Mouse (Mus musculus) large intestine, adult 2 months (tissue): ENCODE results near the gene Bdh1. TPM values are rescaled to one million over a fixed set of nuclear protein-coding genes. Genes with fewer than 3 reads are reported as not detected.
A peak's percentile ranks its signal among the peaks of the same experiment; 100 is the strongest.

Experiments used
- DNase-seq: peaks from one replicate; pipeline ENCODE4 v3.0.0-alpha.2; 2012; ENCODE audit warnings: low read depth, low spot score
- WGBS: fragments of 180-500 bp; shearing (Covaris S2); methylation state at CpG from one replicate; pipeline ENCODE4 v1.1.7; 2018; 5-methylcytosine and 5-hydroxymethylcytosine counted together
- polyA plus RNA-seq: library from polyadenylated mRNA; depleted of rRNA; stranded (reverse); fragments of >200 nt; gene quantifications from 2 replicates; pipeline ENCODE4 v1.2.3, GENCODE M21; 2012

The Bdh1 gene
- polyA plus RNA-seq, 1 experiment: 156 TPM

DNA sequence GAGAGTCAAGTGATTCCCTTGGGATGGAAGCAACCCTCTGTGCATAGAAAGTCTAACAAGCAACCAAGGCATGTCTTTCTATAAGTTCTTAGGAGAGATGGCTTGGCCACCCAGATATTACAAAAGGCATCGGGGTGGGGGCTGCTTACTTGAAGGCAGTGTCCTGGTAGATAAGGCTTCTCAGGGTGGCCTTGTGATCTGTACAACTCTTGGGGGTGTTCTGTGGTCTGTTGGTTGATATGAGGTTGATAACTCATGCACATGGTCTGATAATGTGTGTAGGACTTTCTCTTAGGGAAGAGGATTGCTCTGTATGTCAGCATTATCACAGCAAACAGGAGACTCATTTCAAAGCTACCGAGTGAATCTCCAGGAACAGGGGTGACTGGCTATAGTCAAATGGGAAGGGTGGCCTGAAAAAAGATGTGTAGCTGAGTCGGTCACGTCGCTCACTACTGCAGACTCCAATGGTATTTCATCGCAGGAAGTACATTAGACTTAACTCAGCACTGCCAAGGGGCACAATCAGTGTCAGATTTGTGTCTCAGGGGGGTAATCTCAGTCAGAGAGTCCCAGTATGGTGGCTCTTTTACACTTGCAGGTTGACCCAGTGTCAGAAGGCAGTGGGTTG lies 4.5 kb downstream of the Bdh1 start:
- 96% methylated on average over 6 of the region's 6 CpGs for WGBS
- no peak for DNase-seq

DNA sequence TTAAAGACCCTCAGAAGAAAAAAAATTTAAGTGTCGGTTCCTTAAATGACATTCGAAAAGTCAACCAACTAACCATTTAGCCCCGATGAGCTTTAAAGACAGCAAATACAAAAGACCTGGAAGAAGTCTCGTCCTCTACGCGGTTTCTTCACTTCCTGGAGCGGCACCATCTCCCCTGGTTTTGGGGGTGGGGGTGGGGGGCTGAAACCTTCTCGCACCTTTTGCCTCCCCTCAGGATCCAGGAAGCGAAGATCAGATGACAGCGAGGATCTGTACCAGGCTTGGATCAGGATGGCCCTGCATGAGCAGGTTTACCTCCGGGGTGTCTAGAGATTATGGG lies 6.2 kb downstream of the Bdh1 start:
- WGBS: 3% methylated on average over 11 of the region's 11 CpGs
- no peak for DNase-seq

DNA sequence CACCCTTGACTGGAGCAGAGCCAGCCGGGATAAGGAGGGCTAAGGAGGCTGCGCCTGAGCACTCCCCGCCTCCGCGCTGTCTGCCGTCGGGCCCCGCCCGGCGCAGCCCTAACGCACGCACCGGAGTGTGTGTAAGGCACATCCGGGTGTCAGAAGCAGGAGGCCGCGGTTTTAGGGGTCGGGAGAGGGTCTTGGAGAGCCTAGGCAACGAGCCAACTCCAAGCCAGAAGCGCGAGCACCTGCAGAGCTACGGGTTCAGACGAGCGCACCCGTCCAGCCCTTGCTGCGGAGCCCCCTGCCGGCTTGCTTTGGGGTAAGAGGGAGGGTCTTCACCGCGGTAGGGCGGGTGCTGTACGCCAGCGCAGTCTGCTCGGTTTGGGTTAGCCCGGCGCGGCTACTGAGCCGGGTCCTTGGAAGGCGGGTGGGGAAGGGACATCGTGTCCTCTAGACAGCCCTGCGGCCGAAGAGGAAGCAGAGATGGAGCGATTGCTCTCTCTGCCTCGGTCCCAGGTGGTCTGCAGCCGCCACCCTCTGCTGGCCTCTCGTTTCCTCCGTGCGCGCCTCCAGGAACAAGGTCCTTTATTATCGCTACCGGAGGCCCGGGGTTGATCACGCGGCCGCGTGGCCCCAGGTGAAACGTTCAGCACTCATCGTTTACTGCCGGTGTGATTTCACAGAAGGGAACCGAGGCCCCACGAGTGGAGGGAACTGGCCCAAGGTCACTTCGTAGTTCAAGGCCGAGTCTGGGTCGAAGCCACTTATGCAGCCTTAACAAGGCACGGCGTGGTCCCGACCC lies 6.8 kb downstream of the Bdh1 start:
- under 1% methylated on average over 65 of the region's 65 CpGs for WGBS
- DNase-seq: no peak

DNA sequence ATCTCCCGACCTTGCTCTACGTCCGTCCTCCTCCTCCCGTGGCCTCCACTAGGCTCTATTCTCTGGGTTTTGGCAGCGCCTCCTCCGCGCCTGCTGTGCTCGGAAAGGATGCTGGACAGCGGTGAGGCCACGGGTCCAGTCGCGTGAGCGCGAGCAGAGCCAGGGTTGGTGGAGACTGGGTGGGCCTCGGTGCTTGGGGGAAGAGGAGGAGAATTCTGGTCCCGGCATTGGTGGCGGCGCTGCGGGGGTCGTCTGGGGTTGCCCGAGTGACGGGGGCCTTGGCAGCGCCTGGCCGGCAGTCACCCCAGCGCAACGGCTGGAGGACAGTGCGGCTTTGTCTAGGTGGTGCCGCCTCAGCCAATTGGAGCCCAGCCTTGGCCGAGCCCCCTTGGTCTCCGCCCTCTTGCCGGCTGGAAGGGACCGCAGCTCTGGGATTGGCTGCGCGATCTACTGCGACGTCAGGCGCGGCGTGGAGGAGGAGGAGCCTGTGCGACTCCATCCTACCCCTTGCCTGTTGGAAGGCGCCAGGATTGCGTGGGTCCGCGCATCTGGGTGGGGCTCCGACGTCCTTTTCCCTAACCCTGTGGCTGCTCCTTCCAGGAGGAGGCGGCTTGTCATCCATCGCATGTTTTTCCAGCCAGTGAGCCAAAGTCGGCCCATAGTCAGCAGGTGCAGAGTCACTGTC lies 7.5 kb downstream of the Bdh1 start:
- under 1% methylated on average over 49 of the region's 49 CpGs for WGBS
- DNase-seq: peak; percentile 73

DNA sequence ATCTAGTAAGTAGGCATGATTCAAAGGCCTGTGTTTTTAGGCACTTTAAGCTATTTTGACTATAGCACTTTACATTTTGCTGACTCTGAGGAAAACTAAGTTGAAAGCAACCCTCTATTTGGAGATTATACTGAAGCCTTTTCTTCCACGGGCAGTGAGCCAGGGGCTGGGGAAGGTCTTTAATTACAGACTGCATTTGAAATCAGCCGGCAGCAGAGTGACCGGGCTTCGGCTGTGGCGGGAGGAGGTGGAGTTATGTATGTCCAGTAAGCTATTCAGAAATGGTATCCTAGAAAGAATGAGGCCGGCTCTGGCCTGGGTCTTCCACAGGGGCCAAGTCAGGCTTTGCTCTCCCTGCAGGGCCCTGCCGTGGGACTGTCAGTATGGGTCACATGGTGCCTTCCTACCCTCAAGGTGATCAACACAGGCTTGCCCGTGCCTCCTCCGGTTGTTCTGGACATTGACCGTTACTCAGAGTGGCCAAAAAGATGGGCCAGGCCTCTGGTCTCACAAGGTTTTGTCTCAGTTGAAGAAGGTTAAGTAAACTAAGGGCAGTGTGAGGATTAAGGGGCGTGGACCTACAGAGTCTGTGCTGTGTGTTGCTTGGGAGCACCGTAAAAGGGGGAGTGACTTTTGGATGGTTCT lies 11.5 kb downstream of the Bdh1 start:
- 52% methylated on average over 12 of the region's 12 CpGs for WGBS

DNA sequence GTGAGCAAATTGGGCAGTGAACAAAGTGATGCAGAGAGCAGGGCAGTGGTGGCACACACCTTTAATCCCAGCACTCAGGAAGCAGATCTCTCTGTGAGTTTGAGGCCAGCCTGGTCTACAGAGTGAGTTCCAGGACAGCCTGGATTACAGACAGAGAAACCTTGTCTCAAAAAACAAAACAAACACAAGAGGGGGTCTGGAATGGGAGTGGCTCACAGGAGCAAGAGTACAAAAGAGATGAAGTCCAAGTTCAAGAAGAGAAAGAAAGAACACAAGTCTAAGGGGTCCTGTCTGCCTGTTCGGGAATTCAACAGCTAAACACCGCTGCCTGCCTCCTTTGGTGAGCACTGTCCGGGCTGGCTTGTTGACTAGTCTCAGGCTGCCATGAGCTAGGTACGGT lies 13.1 kb downstream of the Bdh1 start:
- DNase-seq: no peak
- 90% methylated on average over 4 of the region's 4 CpGs for WGBS

More for the DNA sequence above, 11.5 kb downstream of the Bdh1 start:
- no peak for DNase-seq

DNA sequence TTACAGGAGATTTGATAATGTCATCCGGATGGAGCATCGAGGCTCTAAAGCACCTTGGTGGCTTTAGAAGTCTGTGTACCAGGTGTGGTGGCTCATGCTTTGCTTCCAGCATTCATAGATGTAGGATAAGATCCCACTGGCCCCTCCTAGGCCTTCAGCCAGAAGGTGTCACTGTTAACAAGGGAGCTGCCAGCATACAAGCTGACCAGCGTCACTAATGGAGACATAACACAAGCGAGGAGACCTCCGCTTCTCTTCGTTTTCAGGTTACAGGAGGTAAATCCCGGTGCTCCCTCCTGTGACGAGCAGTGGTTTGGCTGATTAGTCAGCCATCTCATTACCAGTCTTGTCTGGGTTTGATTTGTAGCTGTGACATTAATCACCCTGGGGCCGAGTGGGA lies 14.0 kb downstream of the Bdh1 start:
- no peak for DNase-seq
- WGBS: 78% methylated on average over 9 of the region's 9 CpGs

DNA sequence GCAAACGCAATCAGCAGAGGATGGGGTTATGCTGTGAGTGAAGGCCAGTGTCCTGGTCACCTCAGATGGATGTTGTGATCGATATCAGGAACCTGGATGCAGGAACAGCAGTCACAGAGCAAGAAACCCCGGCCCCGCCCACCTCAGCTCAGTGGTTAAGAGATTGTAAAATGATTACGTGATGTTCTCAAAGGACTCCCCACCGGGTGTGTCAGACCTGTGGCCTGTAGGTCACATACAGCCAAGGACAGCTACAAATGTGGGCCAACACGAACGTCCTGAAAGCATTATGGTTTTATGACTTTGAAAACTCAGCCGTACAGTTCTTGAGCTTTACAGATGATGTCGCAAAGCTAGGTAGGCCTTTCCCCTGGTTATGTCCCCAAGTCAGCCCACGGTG lies 15.3 kb downstream of the Bdh1 start:
- 32% methylated on average over 11 of the region's 11 CpGs for WGBS
- DNase-seq: no peak

DNA sequence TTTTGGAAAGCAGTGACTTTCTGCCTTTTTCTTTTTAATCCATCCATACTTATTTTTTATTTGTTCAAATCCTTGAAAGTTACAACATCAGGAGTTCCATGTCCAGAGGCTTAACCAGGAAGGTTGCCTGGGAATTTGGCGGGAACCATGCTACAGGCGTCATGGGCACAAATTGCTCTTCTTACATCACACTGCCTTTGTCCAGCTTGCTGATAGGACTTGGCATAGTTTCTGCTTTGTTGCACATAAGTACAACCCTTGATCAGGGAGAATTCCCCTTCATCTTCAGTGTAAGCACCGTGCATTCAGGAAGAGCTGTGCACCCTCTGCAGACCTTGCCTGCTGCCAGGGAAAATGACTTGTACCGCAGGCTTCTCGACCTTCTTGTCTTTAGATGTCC lies 17.4 kb downstream of the Bdh1 start:
- 94% methylated on average over 5 of the region's 5 CpGs for WGBS
- no peak for DNase-seq

DNA sequence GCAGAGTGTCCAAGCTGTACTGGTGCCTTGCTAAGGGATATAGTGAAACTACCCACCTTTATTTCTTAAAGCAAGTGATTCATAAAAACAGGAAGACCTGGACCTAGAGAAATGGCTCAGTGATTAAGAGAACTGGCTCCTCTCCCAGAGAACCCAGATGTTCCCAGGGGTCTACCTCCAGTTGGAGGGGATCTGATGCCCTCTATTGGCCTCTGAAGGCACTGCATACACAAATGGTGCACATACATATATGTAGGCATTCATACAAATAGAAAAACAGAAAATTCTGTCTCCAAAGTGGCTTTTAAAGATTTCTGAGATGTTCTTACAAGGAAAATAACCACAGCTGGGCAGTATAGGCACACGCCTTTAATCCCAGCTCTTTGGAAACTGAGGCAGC lies 18.0 kb downstream of the Bdh1 start:
- no peak for DNase-seq
- WGBS: 100% methylated on average over 1 of the region's 1 CpGs

DNA sequence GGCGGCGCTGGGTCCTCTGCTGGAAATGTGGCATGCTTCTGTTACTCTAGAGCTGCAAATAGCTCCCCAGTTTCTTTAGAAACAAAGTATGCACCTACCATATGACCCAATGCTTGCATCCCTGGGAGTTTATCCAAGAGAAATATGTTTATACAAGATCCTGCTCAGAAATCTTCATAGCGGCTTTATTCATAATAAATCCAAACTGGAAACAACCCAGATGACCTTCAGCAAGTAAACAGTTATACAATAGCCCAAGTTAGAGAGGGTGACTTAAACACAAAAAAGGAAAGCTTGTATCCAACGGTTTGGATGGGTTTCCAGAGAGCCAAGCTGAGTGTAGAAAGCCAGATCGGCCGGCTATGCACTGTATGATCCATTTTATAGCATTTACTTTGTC lies 22.4 kb downstream of the Bdh1 start:
- 67% methylated on average over 6 of the region's 6 CpGs for WGBS
- no peak for DNase-seq

DNA sequence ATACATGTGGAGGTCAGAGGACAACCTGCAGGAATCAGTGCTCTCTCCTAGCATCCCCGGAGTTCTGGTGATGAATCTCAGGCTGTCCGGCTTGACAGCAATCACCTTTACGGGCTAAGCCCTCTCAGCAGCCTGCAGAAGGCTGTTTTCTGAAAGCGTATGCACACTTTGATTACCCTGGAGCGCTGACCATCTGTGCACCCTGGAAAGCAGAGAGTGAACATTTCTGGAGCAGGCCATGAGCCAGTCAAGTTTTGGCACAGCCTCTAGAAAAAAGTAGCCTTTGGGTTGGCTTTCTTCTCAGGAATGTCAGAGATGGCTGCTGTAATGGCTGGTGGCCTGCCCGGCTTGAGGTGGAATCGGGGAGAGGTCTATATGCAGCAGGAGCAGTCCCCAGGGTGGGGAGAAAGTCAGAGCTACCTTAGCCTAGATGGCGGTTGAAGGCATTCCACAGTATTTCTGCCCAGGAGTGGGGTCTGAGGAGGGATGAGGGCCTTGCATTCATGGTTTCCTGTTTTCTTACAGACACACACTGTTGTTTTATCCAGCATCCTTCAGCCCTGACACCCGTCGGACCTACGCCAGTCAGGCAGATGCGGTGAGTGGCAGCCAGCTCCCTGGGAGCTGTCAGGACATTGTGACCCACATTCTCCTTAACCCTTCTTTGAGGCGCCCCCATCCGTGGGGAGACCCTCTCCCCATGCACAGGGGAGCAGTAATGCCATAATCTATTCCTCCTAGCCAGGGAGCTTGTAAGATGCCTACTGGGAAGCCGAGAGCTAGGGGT lies 24.2 kb downstream of the Bdh1 start:
- WGBS: 88% methylated on average over 15 of the region's 15 CpGs

DNA sequence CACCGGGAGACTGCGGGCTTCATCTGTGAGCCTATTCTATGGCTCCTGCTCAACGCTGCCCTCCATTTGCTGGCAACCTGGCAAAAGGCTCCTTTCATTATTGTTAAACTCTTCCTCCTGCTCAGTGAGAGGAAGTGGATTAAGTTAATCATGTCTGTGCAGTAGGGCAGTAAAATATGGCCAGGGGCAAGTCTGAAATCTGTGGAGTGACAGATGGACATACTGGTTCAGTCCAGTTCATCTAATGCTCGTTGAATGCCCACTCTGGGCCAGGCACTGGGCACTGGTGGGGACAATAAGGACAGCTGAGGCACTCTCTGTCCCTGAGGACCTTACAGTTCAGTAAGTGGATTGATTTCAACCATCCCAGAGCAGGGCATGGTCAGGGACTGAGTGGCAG lies 27.9 kb downstream of the Bdh1 start:
- WGBS: 88% methylated on average over 4 of the region's 4 CpGs

More for the DNA sequence above, 24.2 kb downstream of the Bdh1 start:
- no peak for DNase-seq

DNA sequence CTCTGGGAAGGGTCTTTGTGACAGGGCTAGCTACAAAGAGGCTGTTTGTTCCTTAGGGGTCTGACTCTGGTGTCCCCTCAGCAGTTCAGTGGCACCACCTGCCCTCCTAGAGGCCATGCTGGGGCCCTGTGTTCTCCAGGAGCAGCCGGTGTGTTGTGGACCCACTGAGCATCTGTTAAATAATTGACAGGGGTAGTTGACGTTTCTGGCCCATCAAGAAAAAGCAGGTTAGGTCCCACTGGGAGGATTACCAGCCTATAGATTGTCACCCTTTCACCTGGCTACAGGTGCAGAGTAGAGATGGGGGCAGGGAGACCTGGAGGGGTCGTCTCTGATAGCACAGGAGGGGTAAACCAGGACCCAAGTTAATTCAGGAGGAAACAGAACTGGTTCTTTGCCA lies 29.2 kb downstream of the Bdh1 start:
- DNase-seq: no peak
- WGBS: 71% methylated on average over 3 of the region's 3 CpGs

More for the DNA sequence above, 27.9 kb downstream of the Bdh1 start:
- no peak for DNase-seq

DNA sequence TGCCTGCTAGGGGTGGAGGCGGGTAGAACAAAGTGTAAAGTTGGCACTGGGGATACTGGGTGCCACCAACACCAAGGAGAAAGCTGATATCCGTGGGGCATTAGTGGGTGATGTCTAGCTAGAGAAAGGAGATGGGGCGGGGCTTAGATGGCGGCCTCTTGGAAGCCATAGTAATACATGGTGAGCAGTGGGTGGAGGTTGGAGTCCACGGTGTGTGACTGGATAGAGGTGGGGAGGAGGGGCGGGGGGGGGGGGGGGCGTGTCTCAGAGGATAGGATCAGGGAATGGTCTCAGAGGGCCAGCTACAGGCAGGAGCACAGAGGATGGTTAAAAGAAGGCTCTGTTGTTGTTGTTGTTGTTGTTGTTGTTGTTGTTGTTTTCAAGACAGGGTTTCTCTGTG lies 30.4 kb downstream of the Bdh1 start:
- DNase-seq: no peak
- 65% methylated on average over 6 of the region's 7 CpGs for WGBS

DNA sequence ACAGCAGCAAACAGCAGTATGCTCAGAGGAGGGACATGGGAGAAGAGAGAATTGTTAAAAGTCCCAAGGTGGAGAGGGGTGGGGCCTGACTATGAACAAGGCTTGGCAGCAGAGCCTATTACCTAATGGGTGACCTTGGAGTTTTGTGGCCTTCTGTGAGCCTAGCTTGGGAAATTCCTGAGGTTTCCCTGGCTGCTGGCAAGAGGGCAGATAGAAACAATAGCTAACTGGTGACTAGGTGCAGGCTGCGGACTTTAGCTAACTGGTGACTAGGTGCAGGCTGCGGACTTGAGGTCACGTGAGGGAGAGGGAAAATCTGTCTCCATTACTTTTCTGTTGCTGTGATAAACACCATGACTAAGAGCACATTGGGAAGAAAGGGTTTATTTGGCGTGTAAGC lies 31.9 kb downstream of the Bdh1 start:
- DNase-seq: no peak
- WGBS: 37% methylated on average over 4 of the region's 4 CpGs

DNA sequence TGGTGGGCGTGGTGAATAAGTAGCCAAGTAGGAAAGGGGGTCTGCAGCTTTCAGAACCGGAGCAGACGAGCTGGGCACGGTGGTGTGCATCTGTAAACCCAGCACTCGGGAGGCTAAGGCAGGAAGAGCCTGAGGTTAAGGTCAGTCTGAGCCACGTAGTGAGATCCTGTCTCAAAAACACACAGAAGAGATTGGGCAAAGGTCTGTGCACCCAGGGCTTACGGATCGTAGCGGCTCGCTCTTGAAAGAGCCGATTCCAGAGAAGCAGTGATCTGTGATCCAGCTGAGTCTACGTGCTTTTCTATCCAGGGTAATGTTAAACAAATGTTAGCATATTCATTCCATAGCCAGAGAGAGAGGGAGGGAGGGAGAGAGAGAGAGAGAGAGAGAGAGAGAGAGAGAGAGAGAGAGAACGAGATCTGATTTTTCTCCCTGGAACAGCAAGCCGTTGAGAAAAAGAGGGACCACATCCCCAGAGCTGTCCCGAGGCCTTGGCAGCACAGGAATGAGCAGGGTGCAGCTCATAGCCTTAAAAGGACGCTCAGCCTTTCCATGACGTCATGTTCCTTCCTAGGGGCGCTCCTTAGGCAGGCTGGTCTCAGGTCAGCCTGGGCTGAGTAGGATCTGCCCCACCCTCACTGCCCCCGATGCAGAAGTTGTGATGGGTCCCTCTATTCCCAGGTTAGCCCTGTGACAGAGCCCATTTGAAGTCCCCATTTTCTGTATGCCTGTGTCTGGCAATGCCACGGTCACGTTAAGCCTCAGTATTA lies 33.4 kb downstream of the Bdh1 start:
- WGBS: 72% methylated on average over 21 of the region's 21 CpGs
- no peak for DNase-seq

DNA sequence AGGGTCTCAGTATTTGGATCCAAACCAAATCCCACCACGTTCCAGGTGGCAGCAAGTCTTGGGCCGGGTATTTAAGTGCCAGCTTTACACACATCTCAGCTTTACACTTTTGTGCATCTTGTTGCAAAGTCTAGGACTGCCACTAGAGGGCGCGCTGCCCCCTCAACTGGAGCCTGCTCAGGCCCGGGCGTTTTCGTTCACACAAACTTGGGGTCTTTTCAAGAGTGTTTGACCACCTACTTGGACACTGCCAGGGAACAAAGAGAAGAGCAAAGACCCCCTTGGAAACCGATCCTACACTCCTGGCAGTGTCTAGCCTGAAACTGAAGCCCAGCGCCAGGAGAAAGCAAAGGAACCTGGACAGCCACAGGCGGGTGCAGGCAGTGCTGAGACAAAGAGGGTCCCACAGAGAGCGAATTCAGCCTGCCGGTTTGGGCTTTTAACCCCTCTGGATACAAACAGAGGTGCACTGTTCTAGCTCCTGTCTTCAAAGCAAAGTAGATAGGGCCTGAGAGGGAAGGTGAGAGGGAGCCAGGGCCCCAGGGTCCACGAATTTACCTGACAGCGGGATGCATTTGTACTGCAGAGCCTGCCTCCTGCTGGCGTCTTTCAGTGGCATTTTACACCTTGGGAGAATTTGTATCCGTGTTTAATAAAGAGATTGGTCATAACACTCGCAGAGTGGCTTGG lies 36.3 kb downstream of the Bdh1 start:
- 27% methylated on average over 17 of the region's 17 CpGs for WGBS
- DNase-seq: no peak
